Mouse (Mus musculus) retina, adult 2 months (tissue): ENCODE data around the gene Nphp3.

Experiments
- DNase-seq: peaks from one replicate; pipeline ENCODE4 v3.0.0-alpha.2; 2012; ENCODE audit warnings: low read depth, low spot score

The Nphp3 gene

GRCm38 (mm10) chr9:104001921-104002859, at the start of gene Nphp3:
Nphp3 (plus strand) TSS chr9:104002544.
- peak; percentile 94 for DNase-seq

GRCm38 (mm10) chr9:103958722-103959121, 43.6 kb upstream of the Nphp3 start:
- DNase-seq = no peak

DNA sequence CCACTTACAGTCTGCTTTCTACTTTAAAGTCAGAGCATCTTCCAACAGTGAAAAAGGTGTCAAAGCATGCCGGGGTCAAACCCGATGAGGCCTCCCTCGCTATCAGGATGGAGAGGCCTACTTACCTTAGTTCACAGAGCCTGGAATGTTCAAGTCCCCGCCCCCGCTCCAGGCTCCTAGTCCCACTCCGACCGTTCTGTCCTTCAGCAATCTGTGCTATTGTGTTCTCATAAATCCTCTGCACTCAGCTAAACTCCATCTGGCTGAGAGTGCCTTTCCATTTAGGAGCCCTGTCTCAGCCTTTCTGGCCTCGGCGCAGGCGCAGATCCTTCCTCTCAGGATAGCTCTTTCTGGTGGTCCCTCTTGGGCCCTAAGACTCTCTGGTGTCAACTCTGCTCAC, 42.4 kb upstream of the Nphp3 start:
- DNase-seq = no peak

DNA sequence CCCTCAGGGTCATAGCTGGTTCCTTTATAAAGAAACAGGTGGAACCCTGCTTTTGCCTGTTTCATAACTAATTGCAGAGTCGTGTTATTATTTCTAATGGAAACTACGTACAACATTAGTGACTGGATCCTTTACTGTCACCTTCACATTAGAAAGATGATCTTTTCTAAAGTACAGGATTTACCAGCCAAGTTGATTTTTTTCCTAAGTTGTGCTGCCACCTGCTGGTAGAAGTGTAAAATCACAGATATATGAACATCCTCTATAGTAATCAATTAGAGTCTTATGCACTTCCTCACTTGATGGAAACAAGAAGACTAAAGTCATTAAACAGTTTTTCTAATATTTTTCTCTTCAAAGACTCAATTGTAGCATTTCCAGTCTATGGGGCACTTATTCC, 5.8 kb upstream of the Nphp3 start:
- DNase-seq = peak; percentile 61

DNA sequence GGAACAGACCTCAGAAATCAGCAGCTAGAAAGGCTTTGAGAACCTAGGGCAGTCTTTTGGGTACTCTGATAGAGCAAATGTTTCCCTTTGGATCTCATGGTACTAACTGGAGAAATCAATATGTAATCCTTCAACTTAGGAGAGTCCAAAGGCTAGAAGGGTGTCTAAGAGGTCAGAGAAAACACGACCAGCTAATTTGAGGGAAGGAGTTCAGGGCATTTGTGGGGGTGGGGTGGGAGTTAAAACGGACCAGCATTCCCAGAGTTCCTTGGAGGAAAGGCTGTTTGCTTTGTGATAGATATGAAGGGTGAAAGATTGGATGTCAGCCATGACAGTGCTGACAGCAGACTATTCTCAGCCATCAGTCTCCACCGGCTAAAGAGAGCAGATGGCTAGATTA, 1.7 kb upstream of the Nphp3 start:
- DNase-seq = no peak

DNA sequence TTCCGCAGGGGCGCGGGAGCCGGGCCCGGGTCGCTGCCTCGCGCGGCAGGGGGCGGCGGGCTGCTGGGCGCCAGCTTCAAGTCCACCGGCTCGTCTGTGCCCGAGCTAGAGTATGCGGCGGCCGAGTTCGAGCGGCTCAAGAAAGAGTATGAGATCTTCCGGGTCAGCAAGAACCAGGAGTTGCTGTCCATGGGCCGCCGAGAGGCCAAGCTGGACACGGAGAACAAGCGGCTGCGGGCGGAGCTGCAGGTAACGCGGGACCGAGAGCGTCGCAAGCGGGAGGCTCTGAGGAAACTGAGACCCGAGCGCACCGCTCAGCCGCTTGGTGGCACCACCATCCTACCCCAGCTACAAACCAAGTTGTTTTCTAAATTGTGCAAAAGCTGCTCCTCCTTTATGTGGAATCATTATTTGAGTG, 578 bp downstream of the Nphp3 start:
- DNase-seq = peak; percentile 20

- no peak for DNase-seq
Measured at GRCm38 (mm10) chr9:104014526-104014925, 12.2 kb downstream of the Nphp3 start.

GRCm38 (mm10) chr9:104021026-104021425, 18.7 kb downstream of the Nphp3 start:
- no peak for DNase-seq

DNA sequence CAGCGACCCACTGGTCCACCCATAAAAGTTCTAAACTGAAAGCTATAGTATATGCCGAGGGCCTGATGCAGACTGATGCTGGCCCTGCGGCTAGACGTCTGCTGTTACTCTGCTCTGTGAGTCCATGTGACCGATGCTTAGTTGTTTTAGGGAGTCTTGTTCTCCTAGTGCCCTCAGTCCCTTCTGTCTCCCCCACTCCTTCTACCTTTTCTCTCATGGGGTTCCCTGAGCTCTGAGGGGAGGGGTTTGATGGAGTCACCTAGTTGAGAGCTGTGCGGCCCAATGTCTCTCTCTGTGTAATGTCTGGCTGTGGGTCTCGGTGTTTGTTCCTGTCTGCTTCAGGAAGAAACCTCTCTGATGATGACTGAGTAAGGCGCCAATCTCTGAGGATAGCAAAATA, 24.8 kb downstream of the Nphp3 start:
- DNase-seq = no peak

DNA sequence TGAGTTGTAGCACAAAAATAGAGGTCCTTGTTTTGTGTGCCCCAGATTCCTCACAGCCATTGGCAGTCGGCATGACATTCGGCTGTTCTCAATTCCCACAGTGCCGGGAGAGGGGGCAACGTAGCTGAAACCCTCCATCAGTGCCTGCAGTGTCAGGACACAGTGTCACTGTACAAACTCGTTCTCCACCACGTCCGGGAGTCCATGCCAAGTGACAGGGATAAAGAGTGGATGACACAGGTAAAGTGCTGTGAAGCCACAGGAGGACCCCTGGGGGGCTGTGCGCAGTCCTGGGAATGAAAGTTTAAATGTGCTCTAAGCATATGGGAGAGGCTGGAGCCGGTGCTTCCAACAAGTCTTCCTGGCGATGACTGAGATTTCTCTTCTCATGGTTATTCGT, 27.5 kb downstream of the Nphp3 start:
- no peak for DNase-seq

GRCm38 (mm10) chr9:104034231-104034630, 31.9 kb downstream of the Nphp3 start:
- DNase-seq = no peak

DNA sequence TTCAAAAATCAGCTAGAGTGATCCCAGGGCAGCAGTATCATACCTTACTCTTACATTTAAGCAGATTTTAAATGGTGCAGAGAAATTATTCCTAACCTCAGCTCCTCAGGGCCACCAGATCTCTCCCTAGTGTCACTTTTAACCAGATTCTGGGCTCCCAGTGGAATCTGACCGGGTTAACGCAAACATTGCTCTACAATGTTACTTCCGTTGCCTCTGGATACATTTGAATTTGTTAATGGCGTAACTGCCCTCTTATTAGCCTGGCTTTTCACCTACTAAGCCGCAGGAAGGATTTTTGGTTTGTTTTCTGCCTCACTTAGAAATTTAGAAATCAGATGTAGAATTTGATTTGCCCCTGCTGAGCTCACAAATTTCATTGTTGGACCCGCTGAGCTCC, 32.4 kb downstream of the Nphp3 start:
- DNase-seq = no peak

- DNase-seq = peak; percentile 43
Measured at GRCm38 (mm10) chr9:104035261-104036015, 33.1 kb downstream of the Nphp3 start.

DNA sequence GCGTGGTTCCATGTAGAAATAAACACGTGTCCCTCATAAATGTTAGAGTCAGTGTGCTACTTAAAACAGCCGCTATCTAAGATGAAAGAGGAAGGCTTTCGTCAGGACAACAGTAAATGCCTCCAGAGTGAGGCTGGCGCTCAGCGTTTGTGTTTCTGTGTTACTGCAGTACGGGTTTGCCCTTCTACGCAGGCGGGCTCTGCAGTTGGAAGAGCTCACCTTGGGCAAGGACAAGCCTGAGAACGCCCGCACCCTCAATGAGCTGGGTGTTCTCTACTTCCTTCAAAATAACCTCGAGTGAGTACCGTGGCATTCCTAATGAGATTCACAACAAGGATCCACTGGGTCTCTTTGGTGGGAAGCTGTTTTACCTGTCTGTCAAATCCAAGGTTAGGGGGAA, 35.9 kb downstream of the Nphp3 start:
- no peak for DNase-seq

DNA sequence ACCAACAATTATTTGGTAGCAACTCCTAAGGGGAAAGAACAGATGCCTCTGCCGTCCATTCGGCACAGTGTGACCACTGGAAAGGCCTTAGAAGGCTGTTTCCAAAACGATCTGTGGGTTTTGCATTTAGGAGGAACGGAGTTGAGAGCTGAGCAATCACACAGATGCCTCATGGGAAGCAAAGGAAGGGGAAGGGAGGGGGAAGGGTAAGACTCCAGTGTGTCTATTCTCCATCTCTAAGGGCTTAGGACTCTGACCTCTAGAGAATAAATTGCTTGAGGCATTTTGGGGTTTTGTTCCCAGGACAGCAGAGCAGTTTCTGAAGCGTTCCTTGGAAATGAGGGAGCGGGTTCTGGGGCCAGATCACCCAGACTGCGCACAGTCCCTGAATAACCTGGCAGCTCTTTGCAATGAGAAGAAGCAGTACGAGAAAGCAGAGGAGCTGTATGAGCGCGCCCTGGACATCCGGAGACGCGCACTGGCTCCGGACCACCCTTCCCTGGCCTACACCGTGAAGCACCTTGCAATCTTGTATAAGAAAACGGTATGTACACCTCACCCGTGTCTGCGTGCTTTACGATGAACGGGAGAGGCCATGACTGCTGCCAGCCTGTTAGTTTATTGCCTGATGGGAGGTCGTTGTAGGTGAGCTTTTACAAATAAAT, 36.8 kb downstream of the Nphp3 start:
- DNase-seq = no peak

- DNase-seq = no peak
Measured at GRCm38 (mm10) chr9:104039742-104040141, 37.4 kb downstream of the Nphp3 start.

GRCm38 (mm10) chr9:104040362-104040761, 38.0 kb downstream of the Nphp3 start, which contains the start of gene Gm28305:
Gm28305 (plus strand) TSS chr9:104040662.
- no peak for DNase-seq

GRCm38 (mm10) chr9:104043676-104044075, 41.3 kb downstream of the Nphp3 start:
- DNase-seq = no peak

- DNase-seq = no peak
Measured at GRCm38 (mm10) chr9:104051028-104051427, 48.7 kb downstream of the Nphp3 start.

- DNase-seq = no peak
Measured at GRCm38 (mm10) chr9:104062430-104063243, 60.3 kb downstream of the Nphp3 start, which contains the start of gene Uba5. Uba5 (minus strand) TSS chr9:104063134.
